Mouse (Mus musculus) limb, embryonic 14.5 days (tissue): ENCODE results near the gene Tradd. TPM values are rescaled to one million over a fixed set of nuclear protein-coding genes. Genes with fewer than 3 reads are reported as not detected.

Source experiments
- ATAC-seq: fragments of 200-750 bp; cut with Nextera tagmentation; 2 replicates; pipeline ENCODE4 v1.8.0; 2017; ENCODE audit warnings: low read depth, moderate number of reproducible peaks, moderate TSS enrichment; ENCODE audit not compliant: low FRiP score
- DNase-seq: peaks from one replicate; pipeline ENCODE4 v3.0.0-alpha.2; 2015; ENCODE audit warnings: low spot score
- H3K27ac ChIP-seq: fragments of 300-500 bp; sonication (generic); replicated peaks from 2 replicates; pipeline ENCODE4 v1.5.1; 2014; ENCODE audit warnings: low read depth, mild to moderate bottlenecking, low read length, moderate library complexity, mixed read lengths
- H3K27me3 ChIP-seq: fragments of 300-500 bp; sonication (generic); 2 replicates; pipeline ENCODE4 v1.6.1; 2014; ENCODE audit warnings: low read length, mixed read lengths; ENCODE audit not compliant: control insufficient read depth, insufficient read depth
- H3K36me3 ChIP-seq: fragments of 300-500 bp; sonication (generic); 2 replicates; pipeline ENCODE4 v1.6.1; 2014; ENCODE audit warnings: mild to moderate bottlenecking, low read length, moderate library complexity, mixed read lengths; ENCODE audit not compliant: control insufficient read depth, insufficient read depth
- H3K4me1 ChIP-seq: fragments of 300-500 bp; sonication (generic); 2 replicates; pipeline ENCODE4 v1.6.1; 2014; ENCODE audit warnings: antibody characterized with exemption, low read length, mixed read lengths; ENCODE audit not compliant: control insufficient read depth, insufficient read depth
- H3K4me2 ChIP-seq: fragments of 300-500 bp; sonication (generic); replicated peaks from 2 replicates; pipeline ENCODE4 v1.6.1; 2014; ENCODE audit warnings: low read depth, mild to moderate bottlenecking, low read length, moderate library complexity; ENCODE audit not compliant: severe bottlenecking
- H3K4me3 ChIP-seq: fragments of 300-500 bp; sonication (generic); replicated peaks from 2 replicates; pipeline ENCODE4 v1.5.1; 2014; ENCODE audit warnings: low read length
- H3K9ac ChIP-seq: fragments of 300-500 bp; sonication (generic); 2 replicates; pipeline ENCODE4 v1.6.1; 2014; ENCODE audit warnings: mild to moderate bottlenecking, low read depth, low read length, moderate library complexity; ENCODE audit not compliant: severe bottlenecking
- H3K9me3 ChIP-seq: fragments of 300-500 bp; sonication (generic); 2 replicates; pipeline ENCODE4 v1.6.1; 2016; ENCODE audit warnings: low read length; ENCODE audit not compliant: control insufficient read depth
- POLR2A ChIP-seq: fragments of 200-500 bp; IDR thresholded peaks from 2 replicates; pipeline ENCODE4 v1.8.0; 2012; ENCODE audit warnings: inconsistent platforms, mild to moderate bottlenecking, moderate library complexity, borderline replicate concordance; ENCODE audit not compliant: insufficient read depth, insufficient read length; ENCODE audit errors: extremely low read depth
- WGBS: fragments of 180-500 bp; shearing (Covaris S2); extraction: QIAGEN DNeasy Blood & Tissue Kit; methylation state at CpG from one replicate; pipeline ENCODE4 v1.1.7; 2014; 5-methylcytosine and 5-hydroxymethylcytosine counted together
- microRNA counts: library from miRNA; unstranded; fragments of <30 nt; microRNA quantifications from one replicate; lab custom pipeline; 2016
- microRNA-seq: library from miRNA; unstranded; fragments of <30 nt; microRNA quantifications from one replicate; pipeline ENCODE4, GENCODE M21; 2016
- polyA plus RNA-seq, 2 experiments: library from polyadenylated mRNA; depleted of rRNA in 1 of 2; stranded (reverse) in 1 of 2; unstranded in 1 of 2; fragments of >200 nt; fragmentation: Nextera tagmentation in 1 of 2; extraction: Ambion mirVana in 1 of 2; gene quantifications; 2 replicates each; pipeline versions ENCODE4 v1.2.1 to v1.2.3; 2012 to 2014

Tradd gene
- polyA plus RNA-seq, 2 experiments, result 12.8 to 26.2 TPM

DNA sequence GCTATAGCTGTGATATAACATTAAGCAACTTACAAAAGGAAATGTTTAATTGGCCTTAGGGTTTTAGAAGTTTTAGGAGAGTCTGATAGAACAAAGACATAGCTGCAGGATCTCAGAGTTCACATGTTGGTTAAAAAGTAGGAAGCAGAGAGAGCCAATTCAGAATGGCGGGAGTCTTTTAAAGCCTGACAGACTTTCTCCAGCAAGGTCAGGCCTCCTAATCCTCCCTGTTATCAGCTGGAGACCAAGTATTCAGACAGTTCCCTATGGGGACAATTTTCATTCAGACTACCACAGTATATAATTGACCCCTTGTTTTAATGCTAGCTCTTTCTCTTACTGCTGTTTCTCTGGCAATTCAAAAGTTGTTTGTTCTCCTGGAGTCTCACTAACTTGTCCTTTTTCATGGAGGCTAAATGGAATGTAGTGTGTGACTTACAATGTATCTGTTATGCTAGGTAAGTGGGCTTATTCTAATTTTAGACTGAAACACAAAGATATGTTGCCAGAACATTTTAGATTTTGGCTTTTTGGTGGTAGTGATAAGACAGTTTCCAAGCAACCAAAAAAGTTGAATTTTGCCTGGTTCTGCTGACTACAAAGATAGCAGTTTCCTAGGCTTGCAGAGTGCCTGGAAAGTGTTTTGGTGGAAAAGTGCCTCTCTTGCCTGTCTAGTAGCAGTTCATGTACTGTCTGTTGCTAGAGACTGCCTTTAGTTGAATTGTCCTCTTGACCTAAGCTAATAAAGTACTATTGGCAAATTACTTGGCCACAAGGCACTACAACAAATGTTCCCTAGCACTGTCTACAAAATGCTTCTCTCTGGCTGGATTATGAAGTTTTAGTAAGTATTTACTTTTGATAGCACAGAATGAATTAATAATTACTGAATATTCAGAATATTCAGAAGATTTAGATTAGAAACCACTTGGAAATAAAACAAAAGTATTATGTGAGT is 55.0 kb downstream of the Tradd start:
- H3K27ac ChIP-seq, result no peak overlapping the region
- H3K9ac ChIP-seq, result no peak overlapping the region
- H3K27me3 ChIP-seq, result no peaks in the 10 kb centered on the region
- no peak overlapping the region for H3K4me3 ChIP-seq
- no peaks in the 10 kb centered on the region for H3K9me3 ChIP-seq
- H3K4me1 ChIP-seq, result no peaks in the 10 kb centered on the region
- WGBS, result 95% methylated on average over 1 of the region's 1 CpGs
- no peak for ATAC-seq
- H3K4me2 ChIP-seq, result no peak overlapping the region
- H3K36me3 ChIP-seq, result peaks cover 5% of the 10 kb centered on the region
- no peak for DNase-seq
- TF ChIP-seq POLR2A, result no peak

MicroRNAs within 50 kb of the gene (microRNA counts, 519-probe panel; counts per million panel counts)
- microRNA mmu-miR-328 (lab: Ali Mortazavi, UCI), result 1,663 counts per million, percentile 15 among the panel's probes with 10 or more counts

Small RNAs within 50 kb of the gene (microRNA-seq; reads per million reads assigned to microRNA genes)
- gene Gm27320, result not detected
- gene Mir328, result 131 reads per million, percentile 49 among the genes with 10 or more reads in this experiment

Other genes with a start within 250 kb of the Tradd start
- not detected in 2 replicates for gene Ces3a, start 216.0 kb downstream of the Tradd start, polyA plus RNA-seq (2012; rRNA removed)
- gene Ces3a, start 216.0 kb downstream of the Tradd start, polyA plus RNA-seq (2014; fragmentation: Nextera tagmentation; extraction: Ambion mirVana), result not detected in 2 replicates
- not detected in 2 replicates for gene Ces3b, start 180.9 kb downstream of the Tradd start, polyA plus RNA-seq (2012; rRNA removed)
- gene Ces3b, start 180.9 kb downstream of the Tradd start, polyA plus RNA-seq (2014; fragmentation: Nextera tagmentation; extraction: Ambion mirVana), result not detected in 2 replicates
- gene Ces4a, start 132.8 kb downstream of the Tradd start, polyA plus RNA-seq (2012; rRNA removed), result 0.05 TPM in 1 of 2 replicates, not detected in the other
- not detected in 2 replicates for gene Ces4a, start 132.8 kb downstream of the Tradd start, polyA plus RNA-seq (2014; fragmentation: Nextera tagmentation; extraction: Ambion mirVana)
- gene Cbfb, start 93.9 kb downstream of the Tradd start, polyA plus RNA-seq (2012; rRNA removed), result 75.2 and 82.4 TPM in 2 replicates
- gene Cbfb, start 93.9 kb downstream of the Tradd start, polyA plus RNA-seq (2014; fragmentation: Nextera tagmentation; extraction: Ambion mirVana), result 101 and 119 TPM in 2 replicates
- 30.1 and 32.8 TPM in 2 replicates for gene D230025D16Rik, start 39.5 kb downstream of the Tradd start, polyA plus RNA-seq (2012; rRNA removed)
- 27.3 and 31.5 TPM in 2 replicates for gene D230025D16Rik, start 39.5 kb downstream of the Tradd start, polyA plus RNA-seq (2014; fragmentation: Nextera tagmentation; extraction: Ambion mirVana)
- gene B3gnt9, start 9.5 kb downstream of the Tradd start, polyA plus RNA-seq (2012; rRNA removed), result 40.8 and 52.7 TPM in 2 replicates
- 38.9 and 42.9 TPM in 2 replicates for gene B3gnt9, start 9.5 kb downstream of the Tradd start, polyA plus RNA-seq (2014; fragmentation: Nextera tagmentation; extraction: Ambion mirVana)
- 4.0 and 5.6 TPM in 2 replicates for gene Fbxl8, start within 50 bp of the Tradd start, polyA plus RNA-seq (2012; rRNA removed)
- 2.9 and 3.7 TPM in 2 replicates for gene Fbxl8, start within 50 bp of the Tradd start, polyA plus RNA-seq (2014; fragmentation: Nextera tagmentation; extraction: Ambion mirVana)
- gene Hsf4, start 5.2 kb upstream of the Tradd start, polyA plus RNA-seq (2012; rRNA removed), result 0.47 and 0.62 TPM in 2 replicates
- gene Hsf4, start 5.2 kb upstream of the Tradd start, polyA plus RNA-seq (2014; fragmentation: Nextera tagmentation; extraction: Ambion mirVana), result 0.14 TPM in 1 of 2 replicates, not detected in the other
- 2.0 and 2.3 TPM in 2 replicates for gene Nol3, start 11.5 kb upstream of the Tradd start, polyA plus RNA-seq (2012; rRNA removed)
- gene Nol3, start 11.5 kb upstream of the Tradd start, polyA plus RNA-seq (2014; fragmentation: Nextera tagmentation; extraction: Ambion mirVana), result 2.3 and 3.3 TPM in 2 replicates
- gene 4931428F04Rik, start 25.3 kb upstream of the Tradd start, polyA plus RNA-seq (2012; rRNA removed), result 30.1 and 37.8 TPM in 2 replicates
- gene 4931428F04Rik, start 25.3 kb upstream of the Tradd start, polyA plus RNA-seq (2014; fragmentation: Nextera tagmentation; extraction: Ambion mirVana), result 9.9 and 12.1 TPM in 2 replicates
- 14.4 and 16.3 TPM in 2 replicates for gene Exoc3l, start 31.5 kb upstream of the Tradd start, polyA plus RNA-seq (2012; rRNA removed)
- gene Exoc3l, start 31.5 kb upstream of the Tradd start, polyA plus RNA-seq (2014; fragmentation: Nextera tagmentation; extraction: Ambion mirVana), result 7.4 and 9.8 TPM in 2 replicates
- 136 and 180 TPM in 2 replicates for gene E2f4, start 33.1 kb upstream of the Tradd start, polyA plus RNA-seq (2012; rRNA removed)
- gene E2f4, start 33.1 kb upstream of the Tradd start, polyA plus RNA-seq (2014; fragmentation: Nextera tagmentation; extraction: Ambion mirVana), result 76.2 and 78.4 TPM in 2 replicates
- 8.8 and 9.6 TPM in 2 replicates for gene Elmo3, start 41.0 kb upstream of the Tradd start, polyA plus RNA-seq (2012; rRNA removed)
- 7.3 and 7.7 TPM in 2 replicates for gene Elmo3, start 41.0 kb upstream of the Tradd start, polyA plus RNA-seq (2014; fragmentation: Nextera tagmentation; extraction: Ambion mirVana)
- gene Lrrc29, start 61.7 kb upstream of the Tradd start, polyA plus RNA-seq (2012; rRNA removed), result 3.2 and 4.8 TPM in 2 replicates
- gene Lrrc29, start 61.7 kb upstream of the Tradd start, polyA plus RNA-seq (2014; fragmentation: Nextera tagmentation; extraction: Ambion mirVana), result 1.9 and 2.5 TPM in 2 replicates
- gene Tmem208, start 61.7 kb upstream of the Tradd start, polyA plus RNA-seq (2012; rRNA removed), result 135 and 143 TPM in 2 replicates
- gene Tmem208, start 61.7 kb upstream of the Tradd start, polyA plus RNA-seq (2014; fragmentation: Nextera tagmentation; extraction: Ambion mirVana), result 126 and 135 TPM in 2 replicates
- gene Fhod1, start 83.3 kb upstream of the Tradd start, polyA plus RNA-seq (2012; rRNA removed), result 24.4 and 30.7 TPM in 2 replicates
- 2.7 and 2.8 TPM in 2 replicates for gene Fhod1, start 83.3 kb upstream of the Tradd start, polyA plus RNA-seq (2014; fragmentation: Nextera tagmentation; extraction: Ambion mirVana)
- gene Slc9a5, start 84.2 kb upstream of the Tradd start, polyA plus RNA-seq (2012; rRNA removed), result 43.5 and 58.8 TPM in 2 replicates
- gene Slc9a5, start 84.2 kb upstream of the Tradd start, polyA plus RNA-seq (2014; fragmentation: Nextera tagmentation; extraction: Ambion mirVana), result 5.6 and 6.5 TPM in 2 replicates
- gene Plekhg4, start 108.7 kb upstream of the Tradd start, polyA plus RNA-seq (2012; rRNA removed), result 3.9 and 5.5 TPM in 2 replicates
- gene Plekhg4, start 108.7 kb upstream of the Tradd start, polyA plus RNA-seq (2014; fragmentation: Nextera tagmentation; extraction: Ambion mirVana), result 0.55 and 1.2 TPM in 2 replicates
- gene Kctd19, start 148.9 kb upstream of the Tradd start, polyA plus RNA-seq (2012; rRNA removed), result 0.04 TPM in 1 of 2 replicates, not detected in the other
- gene Kctd19, start 148.9 kb upstream of the Tradd start, polyA plus RNA-seq (2014; fragmentation: Nextera tagmentation; extraction: Ambion mirVana), result 0.18 TPM in 1 of 2 replicates, not detected in the other
- 0.84 and 1.0 TPM in 2 replicates for gene Lrrc36, start 149.0 kb upstream of the Tradd start, polyA plus RNA-seq (2012; rRNA removed)
- 0.58 and 0.62 TPM in 2 replicates for gene Lrrc36, start 149.0 kb upstream of the Tradd start, polyA plus RNA-seq (2014; fragmentation: Nextera tagmentation; extraction: Ambion mirVana)
- gene Tppp3, start 206.9 kb upstream of the Tradd start, polyA plus RNA-seq (2012; rRNA removed), result 107 and 130 TPM in 2 replicates
- gene Tppp3, start 206.9 kb upstream of the Tradd start, polyA plus RNA-seq (2014; fragmentation: Nextera tagmentation; extraction: Ambion mirVana), result 123 and 164 TPM in 2 replicates
- gene Zdhhc1, start 232.3 kb upstream of the Tradd start, polyA plus RNA-seq (2012; rRNA removed), result 72.3 and 90.2 TPM in 2 replicates
- 36.8 and 42.9 TPM in 2 replicates for gene Zdhhc1, start 232.3 kb upstream of the Tradd start, polyA plus RNA-seq (2014; fragmentation: Nextera tagmentation; extraction: Ambion mirVana)